Mouse (Mus musculus) heart, embryonic 14.5 days (tissue): ENCODE measurements around the gene Mfap5. TPM values are rescaled to one million over a fixed set of nuclear protein-coding genes. Genes with fewer than 3 reads are reported as not detected.
A peak's percentile ranks its signal among the peaks of the same experiment; 100 is the strongest.

Experiments used
- ATAC-seq: fragments of 200-750 bp; cut with Nextera tagmentation; 2 replicates; pipeline ENCODE4 v1.8.0; 2017; ENCODE audit warnings: low read depth, moderate TSS enrichment; ENCODE audit not compliant: insufficient number of reproducible peaks, insufficient read depth, low FRiP score
- H3K27ac ChIP-seq, 2 experiments: fragments of 200-500 bp in 1 of 2; fragments of 300-500 bp in 1 of 2; sonication (generic) in 1 of 2; replicated peaks in 1 of 2; 2 replicates each; pipeline ENCODE4 v1.5.1; 2012 to 2014; ENCODE audit warnings: low read depth in 2 of 2, low read length in 2 of 2, control low read depth in 1 of 2, mild to moderate bottlenecking in 1 of 2, mixed read lengths in 1 of 2; ENCODE audit not compliant: control insufficient read depth in 1 of 2, insufficient read depth in 1 of 2
- H3K27me3 ChIP-seq: fragments of 300-500 bp; sonication (generic); 2 replicates; pipeline ENCODE4 v1.6.1; 2014; ENCODE audit warnings: mild to moderate bottlenecking, low read length, control low read depth; ENCODE audit not compliant: control insufficient read depth, insufficient read depth
- H3K36me3 ChIP-seq: fragments of 300-500 bp; sonication (generic); 2 replicates; pipeline ENCODE4 v1.6.1; 2014; ENCODE audit warnings: mild to moderate bottlenecking, control low read depth, low read length, mixed read lengths; ENCODE audit not compliant: control insufficient read depth, insufficient read depth
- H3K4me1 ChIP-seq, 2 experiments: fragments of 200-500 bp in 1 of 2; fragments of 300-500 bp in 1 of 2; sonication (generic) in 1 of 2; 2 replicates each; pipeline ENCODE4 v1.6.1; 2012 to 2014; ENCODE audit warnings: low read length in 2 of 2, control low read depth in 1 of 2, mixed read lengths in 1 of 2; ENCODE audit not compliant: control insufficient read depth in 2 of 2, insufficient read depth in 2 of 2
- H3K4me2 ChIP-seq: fragments of 300-500 bp; sonication (generic); 2 replicates; pipeline ENCODE4 v1.6.1; 2014; ENCODE audit warnings: mild to moderate bottlenecking, low read length
- H3K4me3 ChIP-seq, 2 experiments: fragments of 200-500 bp in 1 of 2; fragments of 300-500 bp in 1 of 2; sonication (generic) in 1 of 2; 2 replicates each; pipeline ENCODE4 v1.5.1; 2012 to 2014; ENCODE audit warnings: low read length in 2 of 2, mild to moderate bottlenecking in 2 of 2, control low read depth in 1 of 2, low read depth in 1 of 2, moderate library complexity in 1 of 2; ENCODE audit not compliant: control insufficient read depth in 1 of 2, insufficient read depth in 1 of 2
- H3K9ac ChIP-seq: fragments of 300-500 bp; sonication (generic); 2 replicates; pipeline ENCODE4 v1.6.1; 2014; ENCODE audit warnings: mild to moderate bottlenecking, low read length
- H3K9me3 ChIP-seq: fragments of 300-500 bp; sonication (generic); 2 replicates; pipeline ENCODE4 v1.6.1; 2016; ENCODE audit warnings: low read length, control low read depth; ENCODE audit not compliant: control insufficient read depth
- WGBS: fragments of 180-500 bp; shearing (Covaris S2); extraction: QIAGEN DNeasy Blood & Tissue Kit; methylation state at CpG from one replicate; pipeline ENCODE4 v1.1.7; 2014; 5-methylcytosine and 5-hydroxymethylcytosine counted together
- polyA plus RNA-seq: library from polyadenylated mRNA; unstranded; fragments of >200 nt; fragmentation: Nextera tagmentation; extraction: Ambion mirVana; gene quantifications from 2 replicates; pipeline ENCODE4 v1.2.1, GENCODE M21; 2014

The Mfap5 gene
- polyA plus RNA-seq, 1 experiment from 2014 or later: 16.9 TPM

DNA sequence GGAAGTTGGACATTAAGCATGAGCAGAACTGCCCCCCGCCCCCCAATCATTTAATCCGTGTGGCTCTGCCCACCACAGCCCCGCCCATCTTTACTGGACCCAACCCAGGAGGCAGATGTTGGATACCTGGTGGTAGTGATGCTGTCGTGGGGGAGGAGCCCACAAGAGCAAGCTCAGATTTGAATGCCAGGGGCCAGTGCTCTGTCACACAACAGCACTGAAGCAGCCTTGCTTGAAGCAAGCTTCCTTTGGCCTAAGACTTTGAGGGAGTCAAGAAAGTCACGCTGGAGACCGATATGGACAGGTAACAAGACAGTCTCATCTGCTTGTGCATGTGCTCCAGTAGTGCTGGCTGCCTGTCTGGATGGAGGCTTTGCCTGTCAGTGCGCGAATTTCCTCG lies 48.0 kb downstream of the Mfap5 start, which contains the start of gene Aicda:
TSS of gene Aicda (plus strand) at position 196 of the 400 bp plus-strand sequence.
- H3K27me3 ChIP-seq: no peaks in the 10 kb centered on the region
- WGBS: 49% methylated on average over 9 of the region's 9 CpGs
- H3K4me1 ChIP-seq: peaks cover 4 to 8% of the 10 kb centered on the region in 2 experiments; a peak in 3 of 4 replicates
- H3K27ac ChIP-seq: no peak within 1 kb of the TSS
- H3K36me3 ChIP-seq: no peaks in the 10 kb centered on the region
- H3K9ac ChIP-seq: no peak within 1 kb of the TSS
- H3K9me3 ChIP-seq: no peaks in the 10 kb centered on the region
- ATAC-seq: no peak
- no peak within 1 kb of the TSS for H3K4me2 ChIP-seq
- H3K4me3 ChIP-seq: no peak within 1 kb of the TSS

DNA sequence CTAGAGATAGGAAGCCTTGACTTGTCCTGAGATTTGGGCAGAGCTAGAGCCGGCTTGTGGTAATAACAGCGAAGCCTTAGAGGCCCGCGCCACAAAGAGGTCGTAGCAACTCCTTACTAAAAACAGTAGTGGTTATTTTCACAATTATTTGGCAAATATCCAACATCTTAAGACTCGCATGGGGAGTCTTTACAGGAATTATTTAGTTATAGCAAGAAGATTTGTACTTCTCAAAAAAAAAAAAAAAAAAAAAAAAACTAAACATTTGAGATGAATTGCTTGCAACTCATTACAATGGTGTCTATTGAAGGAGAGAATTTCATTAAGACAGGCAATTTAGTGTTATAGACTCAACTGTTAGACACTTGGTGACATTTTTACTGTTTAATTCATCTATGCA lies 48.5 kb downstream of the Mfap5 start:
- Histone ChIP-seq H3K9me3 (no peaks in the 10 kb centered on the region), H3K9ac (no peak overlapping the region), H3K4me3 (no peak overlapping the region), H3K27me3 (no peaks in the 10 kb centered on the region), H3K4me1 (peaks cover 4 to 8% of the 10 kb centered on the region in 2 experiments; a peak in 3 of 4 replicates), H3K36me3 (no peaks in the 10 kb centered on the region), H3K4me2 (no peak overlapping the region), H3K27ac (no peak overlapping the region)
- WGBS: 77% methylated on average over 6 of the region's 6 CpGs
- no peak for ATAC-seq

DNA sequence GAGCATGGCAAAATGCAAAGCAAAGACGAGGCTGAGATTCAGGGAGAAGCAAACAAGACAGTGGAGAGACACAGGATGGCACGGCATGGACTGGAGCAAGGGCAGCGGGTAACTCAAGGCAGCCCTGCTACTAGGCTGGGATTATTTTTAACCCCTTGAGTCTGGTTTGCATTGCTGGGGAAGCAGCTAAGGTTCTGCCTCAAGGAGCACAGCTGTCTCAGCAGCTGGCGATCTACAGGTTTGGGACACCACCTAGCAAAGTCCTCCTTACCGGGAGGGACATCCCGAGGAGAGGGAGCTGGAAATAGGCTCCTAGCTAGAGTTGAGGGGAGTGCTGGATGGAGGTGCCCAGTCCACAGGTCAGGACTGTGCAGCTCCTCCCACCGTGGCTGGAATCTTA lies 49.6 kb downstream of the Mfap5 start:
- Histone ChIP-seq H3K9ac (no peak overlapping the region), H3K36me3 (no peaks in the 10 kb centered on the region), H3K4me3 (no peak overlapping the region), H3K27me3 (no peaks in the 10 kb centered on the region), H3K27ac (no peak overlapping the region), H3K4me2 (no peak overlapping the region; the same call in 1 of the 2 replicates), H3K4me1 (peaks cover 4 to 8% of the 10 kb centered on the region in 2 experiments; a peak in 3 of 4 replicates), H3K9me3 (no peaks in the 10 kb centered on the region)
- 17% methylated on average over 7 of the region's 7 CpGs for WGBS
- ATAC-seq: no peak

DNA sequence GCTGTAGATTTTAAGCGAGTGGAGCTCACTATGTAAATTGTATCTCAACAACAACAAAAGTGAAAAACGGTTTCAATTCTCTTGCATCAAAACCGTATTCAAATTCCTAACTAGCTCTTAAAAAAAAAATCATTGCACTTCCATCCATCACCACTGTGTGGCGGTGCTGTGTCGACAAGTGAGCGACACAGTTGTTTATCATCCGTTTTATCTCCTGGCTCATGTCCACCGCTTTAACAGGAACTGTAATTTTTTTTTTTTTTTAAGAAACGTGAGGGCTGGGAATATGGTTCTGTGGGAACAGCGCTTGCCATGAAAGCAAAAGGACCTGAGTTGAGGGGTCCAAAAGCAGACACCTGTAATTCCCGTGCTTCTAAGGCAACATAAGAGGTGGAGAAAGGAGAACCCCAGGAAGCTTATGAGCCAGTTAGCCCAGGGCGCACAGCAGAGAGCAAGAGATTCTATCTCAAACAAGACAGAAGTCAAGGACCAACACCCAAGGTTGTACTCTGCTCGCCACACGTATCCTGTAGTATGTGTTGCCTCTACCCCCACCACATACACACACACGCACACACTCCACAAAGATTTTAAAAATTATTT lies 51.4 kb downstream of the Mfap5 start:
- Histone ChIP-seq H3K4me1 (peaks cover 4 to 8% of the 10 kb centered on the region in 2 experiments; a peak in 3 of 4 replicates), H3K4me3 (no peak overlapping the region), H3K36me3 (no peaks in the 10 kb centered on the region), H3K4me2 (peak overlapping the region; percentile 16; the same call in 1 of the 2 replicates), H3K27ac (no peak overlapping the region), H3K9me3 (no peaks in the 10 kb centered on the region), H3K27me3 (0 out of 2 replicates have a peak, but pooled peaks cover 6% of the 10 kb centered on the region), H3K9ac (no peak overlapping the region)
- 24% methylated on average over 15 of the region's 15 CpGs for WGBS
- ATAC-seq: no peak

DNA sequence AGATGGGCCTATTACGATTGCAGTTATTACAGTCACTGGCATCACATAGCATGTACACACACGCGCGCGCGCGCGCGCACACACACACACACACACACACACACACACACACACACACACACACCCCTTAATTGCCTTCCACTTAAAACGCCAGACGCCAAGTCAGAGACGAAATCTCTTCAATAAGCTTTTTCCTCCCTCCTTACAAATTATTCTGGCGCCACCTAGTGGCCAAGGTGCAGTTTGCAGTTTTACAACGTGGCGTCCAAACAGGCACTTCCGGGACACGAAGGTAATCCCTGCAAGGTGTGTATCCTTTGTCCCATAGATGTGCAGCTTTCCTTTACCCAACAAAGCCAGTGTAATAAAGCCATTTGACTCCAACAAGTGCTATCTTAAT lies 54.8 kb downstream of the Mfap5 start:
- ATAC-seq: no peak
- WGBS: 13% methylated on average over 17 of the region's 17 CpGs
- Histone ChIP-seq H3K36me3 (no peaks in the 10 kb centered on the region), H3K27me3 (peaks cover 14% of the 10 kb centered on the region), H3K4me3 (no peak overlapping the region), H3K4me1 (peaks cover under 1 to 4% of the 10 kb centered on the region in 2 experiments; a peak in 3 of 4 replicates), H3K9ac (no peak overlapping the region), H3K4me2 (peak overlapping the region; percentile 48), H3K27ac (no peak overlapping the region), H3K9me3 (no peaks in the 10 kb centered on the region)

DNA sequence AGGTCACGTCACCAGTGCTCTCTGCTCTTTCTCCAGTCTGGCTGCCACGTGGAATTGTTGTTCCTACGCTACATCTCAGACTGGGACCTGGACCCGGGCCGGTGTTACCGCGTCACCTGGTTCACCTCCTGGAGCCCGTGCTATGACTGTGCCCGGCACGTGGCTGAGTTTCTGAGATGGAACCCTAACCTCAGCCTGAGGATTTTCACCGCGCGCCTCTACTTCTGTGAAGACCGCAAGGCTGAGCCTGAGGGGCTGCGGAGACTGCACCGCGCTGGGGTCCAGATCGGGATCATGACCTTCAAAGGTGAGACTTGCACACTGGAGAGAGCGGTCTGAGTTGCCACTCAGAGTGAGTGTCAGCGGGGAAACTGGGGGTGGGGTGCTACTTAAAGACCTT lies 55.4 kb downstream of the Mfap5 start:
- no peak overlapping the region for H3K9ac ChIP-seq
- H3K36me3 ChIP-seq: no peaks in the 10 kb centered on the region
- WGBS: 77% methylated on average over 20 of the region's 20 CpGs
- peaks cover 14% of the 10 kb centered on the region for H3K27me3 ChIP-seq
- no peaks in the 10 kb centered on the region for H3K9me3 ChIP-seq
- no peak overlapping the region for H3K27ac ChIP-seq
- H3K4me3 ChIP-seq: no peak overlapping the region
- no peaks in the 10 kb centered on the region for H3K4me1 ChIP-seq
- H3K4me2 ChIP-seq: peak overlapping the region; percentile 48; the same call in 1 of the 2 replicates
- ATAC-seq: no peak

DNA sequence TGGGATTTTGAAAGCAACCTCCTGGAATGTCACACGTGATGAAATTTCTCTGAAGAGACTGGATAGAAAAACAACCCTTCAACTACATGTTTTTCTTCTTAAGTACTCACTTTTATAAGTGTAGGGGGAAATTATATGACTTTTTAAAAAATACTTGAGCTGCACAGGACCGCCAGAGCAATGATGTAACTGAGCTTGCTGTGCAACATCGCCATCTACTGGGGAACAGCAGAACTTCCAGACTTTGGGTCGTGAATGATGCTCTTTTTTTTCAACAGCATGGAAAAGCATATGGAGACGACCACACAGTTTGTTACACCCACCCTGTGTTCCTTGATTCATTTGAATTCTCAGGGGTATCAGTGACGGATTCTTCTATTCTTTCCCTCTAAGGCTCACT lies 56.8 kb downstream of the Mfap5 start:
- Histone ChIP-seq H3K4me2 (no peak overlapping the region), H3K4me3 (no peak overlapping the region), H3K9me3 (no peaks in the 10 kb centered on the region), H3K36me3 (no peaks in the 10 kb centered on the region), H3K27me3 (peaks cover 14% of the 10 kb centered on the region), H3K9ac (no peak overlapping the region), H3K4me1 (no peaks in the 10 kb centered on the region), H3K27ac (no peak overlapping the region)
- no peak for ATAC-seq
- 2% methylated on average over 6 of the region's 6 CpGs for WGBS
